Mouse (Mus musculus) cerebellum, adult 2 months (tissue): Measurements from ENCODE around the gene Fam186b. TPM values are rescaled to one million over a fixed set of nuclear protein-coding genes. Genes with fewer than 3 reads are reported as not detected.

Experiments used
- DNase-seq, 2 experiments: peaks; one replicate each; pipeline ENCODE4 v3.0.0; 2021
- H3K27ac ChIP-seq: fragments of 200-500 bp; 2 replicates; pipeline ENCODE4 v1.5.1; 2012; ENCODE audit warnings: low read length, control low read depth, inconsistent platforms; ENCODE audit not compliant: insufficient read depth
- H3K27me3 ChIP-seq: fragments of 200-500 bp; 2 replicates; pipeline ENCODE4 v1.6.1; 2012; ENCODE audit warnings: inconsistent platforms, mild to moderate bottlenecking, low read length, moderate library complexity; ENCODE audit not compliant: control insufficient read depth, insufficient read depth
- H3K4me1 ChIP-seq: fragments of 200-500 bp; 2 replicates; pipeline ENCODE4 v1.6.1; 2011; ENCODE audit warnings: low read length; ENCODE audit not compliant: control insufficient read depth, insufficient read depth
- H3K4me3 ChIP-seq: fragments of 200-500 bp; replicated peaks from 2 replicates; pipeline ENCODE3; 2011; ENCODE audit warnings: mild to moderate bottlenecking, low read depth, low read length, control low read depth; ENCODE audit not compliant: insufficient read depth
- CTCF ChIP-seq: fragments of 200-500 bp; IDR thresholded peaks from 2 replicates; pipeline ENCODE4 v1.5.1; 2011; ENCODE audit warnings: low read depth, mild to moderate bottlenecking, control low read depth, low read length, moderate library complexity, borderline replicate concordance; ENCODE audit not compliant: insufficient read depth
- POLR2A ChIP-seq: fragments of 200-500 bp; IDR thresholded peaks from 2 replicates; pipeline ENCODE4 v1.6.1; 2011; ENCODE audit warnings: low read length, control low read depth, borderline replicate concordance; ENCODE audit not compliant: insufficient read depth
- WGBS: fragments of 180-500 bp; shearing (Covaris S2); methylation state at CpG from one replicate; pipeline ENCODE4 v1.1.7; 2018; 5-methylcytosine and 5-hydroxymethylcytosine counted together
- polyA plus RNA-seq: library from polyadenylated mRNA; depleted of rRNA; stranded (reverse); fragments of >200 nt; gene quantifications from 2 replicates; pipeline ENCODE4 v1.2.3, GENCODE M21; 2012; rRNA removed

The Fam186b gene
- polyA plus RNA-seq, 1 experiment: 1.1 TPM

- 6% methylated on average over 22 of the region's 22 CpGs for WGBS
These were observed 70.4 kb downstream of the Fam186b start for GRCm38 (mm10) chr15:99225081-99225810.

GRCm38 (mm10) chr15:99224208-99224911, 71.3 kb downstream of the Fam186b start, which contains the start of gene Kcnh3:
Gene Kcnh3 (plus strand): TSS chr15:99224861.
- H3K4me1 ChIP-seq: no peaks in the 10 kb centered on the region
- peak within 1 kb of the TSS; percentile 65 for H3K4me3 ChIP-seq
- H3K27me3 ChIP-seq: peaks cover 2% of the 10 kb centered on the region; the same call in 1 of the 2 replicates
- peak; percentile 65 to 74 for DNase-seq
- no peak for TF ChIP-seq CTCF
- no peak for TF ChIP-seq POLR2A
- under 1% methylated on average over 65 of the region's 66 CpGs for WGBS
- no peak within 1 kb of the TSS for H3K27ac ChIP-seq

More at GRCm38 (mm10) chr15:99225081-99225810, 70.4 kb downstream of the Fam186b start:
- H3K4me1 ChIP-seq: no peaks in the 10 kb centered on the region
- peak in 1 of 2 experiments; percentile 37 for DNase-seq
- no peak overlapping the region for H3K27ac ChIP-seq
- H3K27me3 ChIP-seq: peaks cover 2% of the 10 kb centered on the region; the same call in 1 of the 2 replicates
- no peak for TF ChIP-seq POLR2A
- no peak for TF ChIP-seq CTCF
- peak overlapping the region; percentile 27 for H3K4me3 ChIP-seq

- H3K27ac ChIP-seq: no peak overlapping the region
- TF ChIP-seq CTCF (no peak), POLR2A (no peak)
- 1% methylated on average over 46 of the region's 46 CpGs for WGBS
- H3K4me1 ChIP-seq: no peaks in the 10 kb centered on the region
- peak overlapping the region; percentile 65 for H3K4me3 ChIP-seq
- H3K27me3 ChIP-seq: peaks cover 2% of the 10 kb centered on the region; the same call in 1 of the 2 replicates
- peak; percentile 70 to 71 for DNase-seq
These were observed 72.0 kb downstream of the Fam186b start for GRCm38 (mm10) chr15:99223585-99224207.

GRCm38 (mm10) chr15:99222794-99223584, 72.7 kb downstream of the Fam186b start:
- no peak for DNase-seq
- no peak for TF ChIP-seq CTCF
- TF ChIP-seq POLR2A: no peak
- 10% methylated on average over 18 of the region's 18 CpGs for WGBS
- Histone ChIP-seq H3K4me3 (peak overlapping the region; percentile 65), H3K27me3 (peaks cover 2% of the 10 kb centered on the region; the same call in 1 of the 2 replicates), H3K27ac (no peak overlapping the region), H3K4me1 (no peaks in the 10 kb centered on the region)

GRCm38 (mm10) chr15:99221315-99221952, 74.3 kb downstream of the Fam186b start:
- DNase-seq: no peak
- TF ChIP-seq CTCF: no peak
- TF ChIP-seq POLR2A: no peak
- Histone ChIP-seq H3K4me1 (no peaks in the 10 kb centered on the region), H3K4me3 (no peak overlapping the region), H3K27ac (no peak overlapping the region), H3K27me3 (peaks cover 2% of the 10 kb centered on the region; the same call in 1 of the 2 replicates)
- 48% methylated on average over 8 of the region's 8 CpGs for WGBS

Other genes starting within 250 kb of the Fam186b start
- gene Prph, start 240.7 kb downstream of the Fam186b start, polyA plus RNA-seq: 25.7 and 37.7 TPM in 2 replicates
- 0.07 and 0.22 TPM in 2 replicates for gene Troap, start 221.3 kb downstream of the Fam186b start, polyA plus RNA-seq
- 1.3 and 1.6 TPM in 2 replicates for gene C1ql4, start 208.1 kb downstream of the Fam186b start, polyA plus RNA-seq
- gene Dnajc22, start 202.7 kb downstream of the Fam186b start, polyA plus RNA-seq: 0.13 TPM in 1 of 2 replicates, not detected in the other
- gene Spats2, start 170.0 kb downstream of the Fam186b start, polyA plus RNA-seq: 26.7 and 26.9 TPM in 2 replicates
- 5.0 and 7.0 TPM in 2 replicates for gene Kcnh3, start 71.0 kb downstream of the Fam186b start, polyA plus RNA-seq
- gene Mcrs1, start 43.9 kb downstream of the Fam186b start, polyA plus RNA-seq: 84.9 and 94.4 TPM in 2 replicates
- gene Prpf40b, start 801 bp downstream of the Fam186b start, polyA plus RNA-seq: 141 and 152 TPM in 2 replicates
- gene Fmnl3, start 74.6 kb upstream of the Fam186b start, polyA plus RNA-seq: 10.0 and 10.7 TPM in 2 replicates
- gene Tmbim6, start 97.0 kb upstream of the Fam186b start, polyA plus RNA-seq: 401 and 418 TPM in 2 replicates
- 12.3 TPM in 2 replicates for gene Nckap5l, start 161.9 kb upstream of the Fam186b start, polyA plus RNA-seq
- gene Bcdin3d, start 178.8 kb upstream of the Fam186b start, polyA plus RNA-seq: 11.6 and 12.4 TPM in 2 replicates
- gene Faim2, start 232.3 kb upstream of the Fam186b start, polyA plus RNA-seq: 241 and 263 TPM in 2 replicates